Mouse (Mus musculus) bone marrow macrophage, adult 2 months (primary cell): ENCODE results near the gene Tceanc2. TPM values are rescaled to one million over a fixed set of nuclear protein-coding genes. Genes with fewer than 3 reads are reported as not detected.
"Not testable (repeated sequence)": the region's sequence is repeated elsewhere in the genome, so short reads cannot be mapped to it uniquely, and the experiment has no call there.

Experiments used
- H3K27ac ChIP-seq: 2 replicates; pipeline ENCODE4 v1.5.1; 2012; ENCODE audit warnings: low read depth, low read length; ENCODE audit not compliant: insufficient read depth
- H3K4me1 ChIP-seq: 2 replicates; pipeline ENCODE4 v1.6.1; 2012; ENCODE audit warnings: low read length; ENCODE audit not compliant: control insufficient read depth, insufficient read depth
- H3K4me3 ChIP-seq: 2 replicates; pipeline ENCODE4 v1.5.1; 2012; ENCODE audit warnings: mild to moderate bottlenecking, low read length, moderate library complexity; ENCODE audit not compliant: insufficient read depth
- CTCF ChIP-seq: IDR thresholded peaks from 2 replicates; pipeline ENCODE4 v1.5.1; 2012; ENCODE audit warnings: low read depth, mild to moderate bottlenecking, low read length, moderate library complexity
- POLR2A ChIP-seq: IDR thresholded peaks from 2 replicates; pipeline ENCODE4 v1.6.1; 2012; ENCODE audit warnings: mild to moderate bottlenecking, low read depth, low read length, borderline replicate concordance
- polyA plus RNA-seq: library from polyadenylated mRNA; stranded (reverse); fragments of >200 nt; gene quantifications from 2 replicates; pipeline ENCODE4 v1.2.4, GENCODE M21; 2012; ENCODE audit not compliant: missing spikeins, insufficient read depth, insufficient read length

The Tceanc2 gene
- polyA plus RNA-seq, 1 experiment, result 27.9 TPM

GRCm38 (mm10) chr4:107117741-107118385 is 61.1 kb downstream of the Tceanc2 start:
- H3K4me1 ChIP-seq, result no peaks in the 10 kb centered on the region
- H3K4me3 ChIP-seq, result no peak overlapping the region
- no peak for TF ChIP-seq POLR2A
- no peak for TF ChIP-seq CTCF
- H3K27ac ChIP-seq, result no peak overlapping the region

GRCm38 (mm10) chr4:107114278-107114677 is 64.6 kb downstream of the Tceanc2 start:
- TF ChIP-seq POLR2A (no peak), CTCF (no peak)
- no peak overlapping the region for H3K4me3 ChIP-seq
- H3K4me1 ChIP-seq, result no peaks in the 10 kb centered on the region
- no peak overlapping the region for H3K27ac ChIP-seq

GRCm38 (mm10) chr4:107109181-107109580 is 69.7 kb downstream of the Tceanc2 start:
- H3K27ac ChIP-seq, H3K4me3 ChIP-seq, H3K4me1 ChIP-seq: not testable (repeated sequence)

GRCm38 (mm10) chr4:107108291-107108731 is 70.6 kb downstream of the Tceanc2 start:
- TF ChIP-seq CTCF, result no peak
- no peak for TF ChIP-seq POLR2A
- no peaks in the 10 kb centered on the region for H3K4me1 ChIP-seq
- H3K4me3 ChIP-seq, result no peak overlapping the region
- no peak overlapping the region for H3K27ac ChIP-seq

GRCm38 (mm10) chr4:107106777-107107176 is 72.1 kb downstream of the Tceanc2 start:
- TF ChIP-seq CTCF, result no peak
- H3K4me1 ChIP-seq, result no peaks in the 10 kb centered on the region
- no peak overlapping the region for H3K27ac ChIP-seq

GRCm38 (mm10) chr4:107102220-107102619 is 76.7 kb downstream of the Tceanc2 start:
- Histone ChIP-seq H3K4me3 (no peak overlapping the region), H3K4me1 (no peaks in the 10 kb centered on the region), H3K27ac (no peak overlapping the region)
- no peak for TF ChIP-seq POLR2A

More at GRCm38 (mm10) chr4:107106777-107107176, 72.1 kb downstream of the Tceanc2 start:
- H3K4me3 ChIP-seq, result no peak overlapping the region

- TF ChIP-seq CTCF (no peak), POLR2A (no peak)
- Histone ChIP-seq H3K27ac (no peak overlapping the region), H3K4me3 (no peak overlapping the region), H3K4me1 (peaks cover 6% of the 10 kb centered on the region; the same call in 1 of the 2 replicates)
Measured at GRCm38 (mm10) chr4:107098791-107099525, 80.0 kb downstream of the Tceanc2 start.

GRCm38 (mm10) chr4:107098375-107098774 is 80.5 kb downstream of the Tceanc2 start:
- TF ChIP-seq CTCF (no peak), POLR2A (no peak)
- Histone ChIP-seq H3K27ac (no peak overlapping the region), H3K4me3 (no peak overlapping the region), H3K4me1 (peaks cover 6% of the 10 kb centered on the region; the same call in 1 of the 2 replicates)

- H3K27ac ChIP-seq, result no peak overlapping the region
- H3K4me3 ChIP-seq, result no peak overlapping the region
- H3K4me1 ChIP-seq, result peaks cover 6% of the 10 kb centered on the region; the same call in 1 of the 2 replicates
- TF ChIP-seq CTCF (no peak), POLR2A (no peak)
Measured at GRCm38 (mm10) chr4:107097871-107098270, 81.0 kb downstream of the Tceanc2 start.

GRCm38 (mm10) chr4:107096841-107097373 is 82.0 kb downstream of the Tceanc2 start, which contains the start of gene Cdcp2:
Gene Cdcp2 (plus strand): TSS chr4:107096891.
- H3K4me1 ChIP-seq, result peaks cover 6% of the 10 kb centered on the region; the same call in 1 of the 2 replicates
- no peak for TF ChIP-seq POLR2A
- no peak for TF ChIP-seq CTCF
- H3K27ac ChIP-seq, result no peak within 1 kb of the TSS
- no peak within 1 kb of the TSS for H3K4me3 ChIP-seq
